Mouse (Mus musculus) bone marrow macrophage, adult 2 months (primary cell): ENCODE results near the gene Tbxa2r.

Experiments used
- CTCF ChIP-seq: IDR thresholded peaks from 2 replicates; pipeline ENCODE4 v1.5.1; 2012; ENCODE audit warnings: low read depth, mild to moderate bottlenecking, low read length, moderate library complexity
- POLR2A ChIP-seq: IDR thresholded peaks from 2 replicates; pipeline ENCODE4 v1.6.1; 2012; ENCODE audit warnings: mild to moderate bottlenecking, low read depth, low read length, borderline replicate concordance

- no peak for TF ChIP-seq POLR2A
- TF ChIP-seq CTCF: no peak
Measured at GRCm38 (mm10) chr10:81336558-81336957, 8.0 kb downstream of the Tbxa2r start.
